Mouse (Mus musculus): ENCODE results near the gene Ssrp1. TPM values are rescaled to one million over a fixed set of nuclear protein-coding genes. Genes with fewer than 3 reads are reported as not detected.

Gene Ssrp1
- polyA plus RNA-seq, 1 experiment from 2014 or later = 297 TPM

DNA sequence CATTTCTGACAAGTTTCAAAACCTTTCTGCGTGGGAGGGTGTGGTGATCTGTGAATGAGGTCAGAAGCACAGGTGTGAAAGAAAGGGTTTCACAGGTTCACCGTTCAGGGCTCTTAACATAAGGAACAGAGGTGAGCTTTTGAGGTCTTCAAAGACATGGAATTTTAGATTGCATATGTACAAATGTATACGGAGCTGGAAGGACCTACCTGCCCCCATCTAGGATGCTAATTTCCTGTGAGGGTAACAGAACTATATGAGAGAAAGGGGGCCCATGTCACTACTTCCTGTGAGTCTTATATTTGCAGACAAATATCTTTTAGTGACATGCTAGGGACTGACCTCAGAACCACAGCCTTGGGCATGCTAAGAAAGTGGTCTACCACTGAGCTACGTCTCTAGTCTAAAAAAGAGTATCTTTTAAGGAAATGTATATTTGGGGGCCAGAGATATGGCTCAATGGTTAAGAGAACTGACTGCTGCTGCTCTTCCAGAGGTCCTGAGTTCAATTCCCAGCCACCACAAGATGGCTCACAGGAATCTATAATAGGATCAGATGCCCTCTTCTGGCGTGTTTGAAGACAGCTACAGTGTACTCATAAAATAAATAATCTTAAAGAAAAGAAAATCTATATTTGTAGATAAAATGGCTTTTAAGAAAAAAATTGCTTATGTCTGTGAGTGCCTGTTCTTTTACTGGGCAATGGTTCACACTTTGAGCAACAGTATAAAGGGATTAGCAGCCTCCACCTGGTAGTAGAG lies 23.0 kb upstream of the Ssrp1 start:
- WGBS = 83% methylated on average over 5 of the region's 5 CpGs
- Histone ChIP-seq H3K27me3 (no peaks in the 10 kb centered on the region), H3K4me1 (peaks cover 9% of the 10 kb centered on the region), H3K9me3 (no peaks in the 10 kb centered on the region), H3K4me2 (replicated peaks) (no peak overlapping the region), H3K36me3 (no peaks in the 10 kb centered on the region), H3K27ac (no peak overlapping the region), H3K9ac (no peak overlapping the region), H3K4me3 (no peak overlapping the region)
- ATAC-seq (ENCODE audit: low FRiP score, low read depth) = no peak

DNA sequence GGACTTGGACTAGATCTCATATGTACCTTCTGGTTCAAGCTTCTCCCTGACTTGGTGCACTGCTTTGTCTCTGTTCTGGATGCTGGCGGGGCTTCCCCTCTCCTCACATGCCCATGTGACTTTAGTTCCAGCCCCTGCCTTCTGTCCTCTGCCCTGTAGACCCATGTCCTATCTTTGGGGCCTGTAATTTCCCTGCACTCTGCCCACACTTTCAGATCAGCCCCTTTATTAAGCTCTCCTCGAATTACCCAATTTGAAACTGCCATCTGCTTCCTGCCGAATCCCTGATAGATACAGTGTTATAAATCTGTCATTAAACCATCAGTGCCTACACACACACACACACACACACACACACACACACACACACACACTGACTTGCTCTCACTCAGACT lies 22.4 kb upstream of the Ssrp1 start:
- WGBS = 35% methylated on average over 3 of the region's 3 CpGs
- Histone ChIP-seq H3K9me3 (no peaks in the 10 kb centered on the region), H3K9ac (no peak overlapping the region), H3K4me1 (peaks cover 9% of the 10 kb centered on the region), H3K36me3 (no peaks in the 10 kb centered on the region), H3K4me2 (replicated peaks) (no peak overlapping the region), H3K27me3 (no peaks in the 10 kb centered on the region), H3K27ac (no peak overlapping the region), H3K4me3 (no peak overlapping the region)
- ATAC-seq (ENCODE audit: low FRiP score, low read depth) = no peak

DNA sequence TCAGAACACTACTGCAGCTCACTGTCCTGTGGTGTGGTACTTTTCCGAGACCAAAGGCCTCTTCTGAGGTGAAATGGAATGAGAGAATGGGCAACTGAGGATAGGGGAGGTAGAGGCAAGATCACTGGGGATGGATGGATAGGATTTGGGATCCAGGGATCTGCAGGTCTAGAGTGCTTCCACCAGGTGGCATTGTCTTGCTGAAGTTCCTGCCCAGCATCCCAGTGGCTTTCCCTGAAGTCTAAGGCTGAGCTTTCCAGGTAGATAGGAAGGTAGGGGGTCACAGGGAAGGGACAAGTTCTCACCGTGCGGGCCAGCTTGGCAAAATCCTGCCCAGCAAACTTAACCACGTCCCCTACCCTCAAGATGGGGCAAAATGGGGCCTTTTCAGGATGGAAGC lies 15.0 kb upstream of the Ssrp1 start:
- Histone ChIP-seq H3K27ac (no peak overlapping the region), H3K4me2 (replicated peaks) (no peak overlapping the region), H3K9me3 (no peaks in the 10 kb centered on the region), H3K4me3 (no peak overlapping the region), H3K27me3 (no peaks in the 10 kb centered on the region), H3K9ac (no peak overlapping the region), H3K4me1 (no peaks in the 10 kb centered on the region), H3K36me3 (no peaks in the 10 kb centered on the region)
- WGBS = 18% methylated on average over 4 of the region's 4 CpGs
- ATAC-seq (ENCODE audit: low FRiP score, low read depth) = no peak

DNA sequence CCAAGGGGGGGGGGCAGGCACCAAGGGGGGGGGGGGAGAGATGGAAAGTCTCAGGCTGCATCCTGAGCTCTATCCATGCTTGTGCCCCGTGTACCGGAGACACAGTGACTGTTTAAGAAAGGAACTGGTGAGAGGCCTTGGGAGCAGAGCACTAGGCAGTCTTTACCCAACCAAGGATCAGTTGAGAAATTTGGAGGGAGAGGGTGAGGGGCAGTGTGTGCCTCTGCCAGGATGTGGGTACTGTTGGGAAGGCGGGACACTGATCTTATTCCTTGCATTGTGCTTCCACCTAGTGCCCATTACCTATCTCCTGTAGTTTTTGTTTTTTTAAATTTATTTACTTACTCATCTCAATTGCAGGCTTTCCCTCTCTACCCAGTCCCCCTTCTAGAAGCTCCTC lies 10.9 kb upstream of the Ssrp1 start:
- H3K36me3 ChIP-seq = no peaks in the 10 kb centered on the region
- H3K27me3 ChIP-seq = no peaks in the 10 kb centered on the region
- no peak overlapping the region for H3K9ac ChIP-seq
- no peak for ATAC-seq (ENCODE audit: low FRiP score, low read depth)
- no peak overlapping the region for H3K4me3 ChIP-seq
- H3K4me2 ChIP-seq (replicated peaks) = no peak overlapping the region
- H3K27ac ChIP-seq = no peak overlapping the region
- no peaks in the 10 kb centered on the region for H3K9me3 ChIP-seq
- 87% methylated on average over 3 of the region's 3 CpGs for WGBS
- no peaks in the 10 kb centered on the region for H3K4me1 ChIP-seq

DNA sequence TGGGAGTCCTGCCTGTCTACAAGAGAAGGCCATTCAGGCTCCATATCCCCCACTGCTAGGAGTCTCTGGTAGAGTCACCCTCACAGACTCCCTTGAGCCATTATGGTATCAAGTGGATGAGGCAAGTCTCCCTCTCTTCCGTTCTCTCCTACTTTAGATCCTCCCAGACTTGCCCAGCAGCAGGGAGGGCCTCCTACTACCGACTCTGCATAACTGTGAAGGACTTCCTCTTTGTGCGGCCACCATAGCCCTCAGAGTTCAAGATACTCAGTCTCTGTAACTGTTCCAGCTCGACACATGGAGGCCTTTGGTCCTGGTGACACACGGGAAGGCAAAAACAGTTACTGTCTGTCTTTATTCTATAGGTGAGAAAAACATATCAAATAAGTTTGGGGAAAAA lies 9.8 kb upstream of the Ssrp1 start:
- WGBS = 71% methylated on average over 5 of the region's 5 CpGs
- Histone ChIP-seq H3K4me1 (no peaks in the 10 kb centered on the region), H3K36me3 (no peaks in the 10 kb centered on the region), H3K27ac (no peak overlapping the region), H3K9ac (no peak overlapping the region), H3K27me3 (no peaks in the 10 kb centered on the region), H3K4me3 (no peak overlapping the region), H3K4me2 (replicated peaks) (no peak overlapping the region), H3K9me3 (no peaks in the 10 kb centered on the region)
- no peak for ATAC-seq (ENCODE audit: low FRiP score, low read depth)

DNA sequence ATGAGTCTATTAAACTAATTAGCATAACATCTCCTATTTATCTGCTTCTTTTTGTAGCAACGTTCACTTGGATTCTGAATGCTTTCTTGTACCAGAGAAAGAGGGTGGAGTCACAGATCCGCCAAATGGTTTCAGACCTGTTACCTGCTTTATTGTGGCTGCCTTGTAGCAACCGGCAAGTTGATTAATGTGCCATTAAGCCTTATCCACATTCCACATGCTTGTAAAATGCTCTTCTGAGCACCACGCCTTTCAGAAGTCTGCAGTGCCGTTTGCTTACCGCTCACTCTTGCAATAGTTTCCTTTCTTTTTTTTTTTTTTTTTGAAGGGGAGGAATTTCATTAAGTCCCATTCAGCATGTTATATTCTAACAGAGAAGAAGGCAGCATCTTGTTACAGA lies 7.1 kb upstream of the Ssrp1 start:
- H3K4me1 ChIP-seq = no peaks in the 10 kb centered on the region
- no peaks in the 10 kb centered on the region for H3K36me3 ChIP-seq
- H3K4me2 ChIP-seq (replicated peaks) = no peak overlapping the region
- no peak overlapping the region for H3K4me3 ChIP-seq
- no peak overlapping the region for H3K9ac ChIP-seq
- 23% methylated on average over 6 of the region's 6 CpGs for WGBS
- H3K9me3 ChIP-seq = no peaks in the 10 kb centered on the region
- ATAC-seq (ENCODE audit: low FRiP score, low read depth) = no peak
- no peaks in the 10 kb centered on the region for H3K27me3 ChIP-seq
- no peak overlapping the region for H3K27ac ChIP-seq

DNA sequence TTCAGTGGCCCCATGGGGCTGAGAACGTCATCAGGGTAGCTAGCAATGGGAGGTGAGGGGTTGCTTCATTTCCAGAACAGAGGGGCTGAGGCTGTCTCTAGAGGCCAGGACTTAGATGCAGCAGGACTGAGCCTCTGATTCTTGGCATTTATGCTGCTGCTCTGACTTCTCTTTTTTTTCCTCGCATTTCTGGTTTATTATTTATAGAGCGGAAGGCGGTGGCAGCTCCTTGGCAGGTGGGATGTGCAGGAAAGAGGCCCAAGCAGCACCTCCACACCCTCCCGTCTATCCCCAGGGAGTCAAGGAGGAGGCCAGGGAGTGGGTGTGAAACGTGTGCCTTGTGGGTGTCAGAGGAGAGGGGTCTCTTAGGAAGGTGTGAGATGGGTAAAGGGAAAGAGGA lies 6.0 kb upstream of the Ssrp1 start:
- no peaks in the 10 kb centered on the region for H3K27me3 ChIP-seq

DNA sequence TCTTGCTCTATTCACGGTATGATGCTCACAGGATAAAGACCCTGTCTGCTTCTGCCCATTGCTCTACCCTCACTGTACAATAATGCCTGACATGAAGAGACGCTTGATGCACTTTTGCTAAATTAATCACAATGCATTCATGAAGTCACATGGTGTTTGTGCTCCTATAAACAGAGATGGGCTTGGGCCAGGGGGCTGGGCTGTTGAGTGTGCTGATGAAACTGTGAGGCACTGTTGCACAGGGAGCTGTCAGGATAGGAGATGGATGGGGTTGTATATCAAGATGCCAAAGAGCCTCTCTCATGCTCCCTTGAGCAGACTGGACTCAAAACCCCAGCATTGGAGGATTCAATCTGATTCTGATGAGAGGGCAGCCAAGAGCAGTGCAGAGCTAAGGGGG lies 3.9 kb upstream of the Ssrp1 start:
- no peak for ATAC-seq (ENCODE audit: low FRiP score, low read depth)
- Histone ChIP-seq H3K36me3 (no peaks in the 10 kb centered on the region), H3K4me3 (no peak overlapping the region), H3K9ac (no peak overlapping the region), H3K4me2 (replicated peaks) (no peak overlapping the region), H3K4me1 (peaks cover 12% of the 10 kb centered on the region), H3K27me3 (no peaks in the 10 kb centered on the region), H3K27ac (no peak overlapping the region), H3K9me3 (no peaks in the 10 kb centered on the region)
- 80% methylated on average over 2 of the region's 2 CpGs for WGBS

More for the DNA sequence above, 6.0 kb upstream of the Ssrp1 start:
- Histone ChIP-seq H3K4me2 (replicated peaks) (no peak overlapping the region), H3K9ac (peak overlapping the region; percentile 8; the same call in 1 of the 2 replicates), H3K9me3 (no peaks in the 10 kb centered on the region), H3K4me1 (peaks cover under 1% of the 10 kb centered on the region), H3K4me3 (no peak overlapping the region), H3K36me3 (no peaks in the 10 kb centered on the region), H3K27ac (no peak overlapping the region)
- ATAC-seq (ENCODE audit: low FRiP score, low read depth) = no peak
- 63% methylated on average over 6 of the region's 6 CpGs for WGBS

DNA sequence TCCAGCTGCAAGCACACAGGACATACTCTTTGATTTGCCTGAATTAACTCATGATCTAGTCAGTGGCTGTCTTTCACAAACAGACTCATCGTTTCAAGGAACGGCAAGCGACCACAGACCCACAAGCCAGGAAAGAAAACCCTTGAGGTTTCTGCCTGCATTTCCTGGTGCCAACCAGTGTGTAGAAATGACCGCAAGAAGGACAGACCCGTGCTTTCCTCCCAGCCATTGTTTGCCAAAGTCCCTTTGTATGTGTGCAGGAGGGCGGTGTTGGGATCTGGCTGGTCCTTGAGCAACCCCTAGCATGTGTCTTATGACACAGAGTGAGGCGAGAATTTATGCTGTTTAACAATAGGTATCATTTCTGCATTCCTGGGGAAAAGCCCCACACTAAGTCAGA lies 2.9 kb upstream of the Ssrp1 start:
- 90% methylated on average over 7 of the region's 7 CpGs for WGBS
- Histone ChIP-seq H3K4me1 (peaks cover 19% of the 10 kb centered on the region), H3K27ac (no peak overlapping the region), H3K9ac (no peak overlapping the region), H3K27me3 (no peaks in the 10 kb centered on the region), H3K4me2 (replicated peaks) (no peak overlapping the region), H3K9me3 (no peaks in the 10 kb centered on the region), H3K36me3 (peaks cover 4% of the 10 kb centered on the region), H3K4me3 (no peak overlapping the region)
- ATAC-seq (ENCODE audit: low FRiP score, low read depth) = no peak

DNA sequence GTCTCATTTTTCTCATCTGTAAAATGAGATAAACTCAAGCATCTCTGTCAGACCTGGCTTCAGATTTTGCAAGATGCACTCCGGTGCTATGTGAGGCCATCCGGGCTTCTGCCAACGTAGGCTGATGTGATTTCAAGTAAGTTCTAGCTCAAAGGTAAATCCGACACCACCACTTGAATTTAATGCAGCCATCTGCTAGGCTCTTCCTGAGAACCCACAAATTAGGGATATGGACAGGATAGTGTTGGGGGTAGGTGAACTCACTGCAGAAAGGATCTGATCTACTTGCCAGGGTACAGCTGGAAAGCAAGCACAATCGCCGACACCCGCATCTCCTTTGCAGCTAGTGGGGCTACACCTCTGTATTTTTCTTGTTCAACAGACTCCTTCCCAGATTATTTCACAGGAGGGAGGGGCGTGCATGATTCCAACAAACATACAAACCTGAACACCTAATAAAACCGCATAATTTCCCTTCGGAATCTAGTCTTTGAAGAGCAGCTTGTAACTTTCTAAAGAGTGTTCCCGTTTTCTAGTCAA lies 457 bp upstream of the Ssrp1 start:
- H3K4me1 ChIP-seq = peaks cover 22% of the 10 kb centered on the region
- peaks cover 28% of the 10 kb centered on the region for H3K36me3 ChIP-seq
- H3K27ac ChIP-seq = peak overlapping the region; percentile 63; the same call in 1 of the 2 replicates
- H3K9me3 ChIP-seq = no peaks in the 10 kb centered on the region
- ATAC-seq (ENCODE audit: low FRiP score, low read depth) = peak; percentile 28
- peak overlapping the region; percentile 84 for H3K4me3 ChIP-seq
- H3K4me2 ChIP-seq (replicated peaks) = peak overlapping the region; percentile 85
- WGBS = 6% methylated on average over 11 of the region's 11 CpGs
- peak overlapping the region; percentile 96 for H3K9ac ChIP-seq
- no peaks in the 10 kb centered on the region for H3K27me3 ChIP-seq

DNA sequence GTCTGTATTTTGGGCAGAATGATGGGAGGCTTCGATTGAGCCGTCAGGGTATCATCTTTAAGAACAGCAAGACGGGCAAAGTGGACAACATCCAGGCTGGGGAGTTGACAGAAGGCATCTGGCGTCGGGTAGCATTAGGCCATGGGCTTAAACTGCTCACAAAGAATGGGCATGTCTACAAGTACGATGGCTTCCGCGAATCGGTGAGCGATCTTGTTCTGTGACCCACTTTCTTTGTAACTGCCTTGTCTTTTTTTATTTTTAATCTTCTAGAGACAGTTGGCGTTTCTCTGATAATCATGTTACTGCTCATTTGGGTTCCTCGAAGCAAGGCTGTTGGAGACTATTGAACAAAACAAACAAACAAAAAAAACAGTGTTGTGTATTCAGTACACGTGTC lies 1.3 kb downstream of the Ssrp1 start:
- Histone ChIP-seq H3K9ac (peak overlapping the region; percentile 96), H3K27ac (no peak overlapping the region)
- WGBS = 86% methylated on average over 13 of the region's 13 CpGs

DNA sequence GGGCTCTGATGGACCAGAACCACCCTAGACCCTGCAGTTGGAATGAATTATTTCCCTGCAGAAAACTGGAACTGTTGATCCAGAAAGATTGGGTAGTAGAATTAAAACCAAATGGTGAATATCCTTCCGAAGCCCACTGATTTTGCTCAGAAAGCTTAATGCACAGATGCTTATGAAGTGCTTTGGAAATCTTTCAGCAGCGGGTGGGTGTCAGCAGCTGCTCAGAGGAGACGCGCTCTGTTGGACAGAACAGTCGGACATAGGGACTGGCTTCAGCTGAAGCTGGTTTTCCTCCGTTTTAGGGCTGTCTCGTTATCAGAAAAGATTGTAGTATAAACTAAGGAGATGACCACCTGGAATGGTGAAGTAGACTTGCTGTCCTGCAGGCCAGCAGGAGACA lies 6.6 kb downstream of the Ssrp1 start:
- peaks cover 19% of the 10 kb centered on the region for H3K4me1 ChIP-seq
- no peaks in the 10 kb centered on the region for H3K27me3 ChIP-seq
- H3K4me2 ChIP-seq (replicated peaks) = no peak overlapping the region
- H3K36me3 ChIP-seq = peaks cover 83% of the 10 kb centered on the region
- WGBS = 88% methylated on average over 7 of the region's 7 CpGs
- no peak overlapping the region for H3K9ac ChIP-seq
- H3K27ac ChIP-seq = no peak overlapping the region
- H3K9me3 ChIP-seq = no peaks in the 10 kb centered on the region
- no peak for ATAC-seq (ENCODE audit: low FRiP score, low read depth)
- no peak overlapping the region for H3K4me3 ChIP-seq

More for the DNA sequence above, 1.3 kb downstream of the Ssrp1 start:
- Histone ChIP-seq H3K9me3 (no peaks in the 10 kb centered on the region), H3K4me2 (replicated peaks) (peak overlapping the region; percentile 85), H3K27me3 (no peaks in the 10 kb centered on the region), H3K4me1 (peaks cover 22% of the 10 kb centered on the region), H3K4me3 (peak overlapping the region; percentile 84), H3K36me3 (peaks cover 46% of the 10 kb centered on the region)
- no peak for ATAC-seq (ENCODE audit: low FRiP score, low read depth)

DNA sequence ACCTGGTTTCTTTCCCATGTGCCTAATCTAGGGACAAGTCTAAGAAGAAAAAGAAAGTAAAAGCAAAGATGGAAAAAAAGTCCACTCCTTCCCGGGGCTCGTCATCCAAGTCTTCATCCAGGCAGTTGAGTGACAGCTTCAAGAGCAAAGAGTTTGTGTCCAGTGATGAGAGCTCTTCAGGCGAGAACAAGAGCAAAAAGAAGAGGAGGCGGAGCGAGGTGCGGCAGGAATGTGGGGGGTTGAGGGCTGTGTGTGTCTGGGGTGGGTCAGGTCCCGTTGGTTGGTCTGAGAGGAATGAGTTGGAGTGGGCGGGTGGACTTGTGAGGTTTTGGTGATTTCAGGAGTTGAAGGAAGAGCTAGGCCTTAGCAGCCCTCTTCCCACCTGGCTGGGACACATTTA lies 9.2 kb downstream of the Ssrp1 start:
- WGBS = 87% methylated on average over 8 of the region's 8 CpGs
- Histone ChIP-seq H3K4me2 (replicated peaks) (no peak overlapping the region), H3K9me3 (no peaks in the 10 kb centered on the region), H3K9ac (peak overlapping the region; percentile 87; the same call in 1 of the 2 replicates), H3K4me3 (no peak overlapping the region), H3K27me3 (no peaks in the 10 kb centered on the region), H3K4me1 (peaks cover 39% of the 10 kb centered on the region), H3K27ac (no peak overlapping the region), H3K36me3 (peaks cover 59% of the 10 kb centered on the region)
- ATAC-seq (ENCODE audit: low FRiP score, low read depth) = no peak
